Mouse (Mus musculus): ENCODE measurements around the gene Gm20388.

Gene Gm20388

DNA sequence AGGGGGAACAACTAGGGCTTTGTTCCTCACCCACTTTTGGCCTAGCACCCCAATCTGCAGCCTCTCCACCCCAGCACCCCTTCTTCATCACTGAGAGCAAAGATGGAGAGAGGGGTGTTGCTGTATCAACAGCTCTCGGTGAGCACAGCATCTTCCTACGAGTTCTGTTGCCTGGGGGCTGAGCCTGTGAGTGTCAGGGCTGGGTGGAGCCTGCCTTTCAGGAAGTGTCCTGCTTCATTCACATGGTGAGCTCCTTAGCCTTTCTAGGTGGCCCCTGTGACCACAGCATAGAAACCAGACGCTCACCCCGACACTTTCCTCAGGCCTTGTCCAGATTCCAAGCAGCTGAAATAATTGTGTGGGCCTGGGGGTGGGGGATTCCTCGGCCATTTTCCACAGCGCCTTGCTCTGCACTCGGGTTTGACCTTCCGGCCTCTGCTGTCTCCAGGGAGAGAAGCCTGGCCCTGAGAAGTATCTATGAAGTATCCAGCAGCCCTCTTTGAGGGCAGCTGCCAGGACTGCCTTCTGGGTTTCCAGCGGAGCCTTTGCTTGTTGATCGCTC, 2244.5 kb downstream of the Gm20388 start:
- DNase-seq (ENCODE audit: low spot score) = no peak

DNA sequence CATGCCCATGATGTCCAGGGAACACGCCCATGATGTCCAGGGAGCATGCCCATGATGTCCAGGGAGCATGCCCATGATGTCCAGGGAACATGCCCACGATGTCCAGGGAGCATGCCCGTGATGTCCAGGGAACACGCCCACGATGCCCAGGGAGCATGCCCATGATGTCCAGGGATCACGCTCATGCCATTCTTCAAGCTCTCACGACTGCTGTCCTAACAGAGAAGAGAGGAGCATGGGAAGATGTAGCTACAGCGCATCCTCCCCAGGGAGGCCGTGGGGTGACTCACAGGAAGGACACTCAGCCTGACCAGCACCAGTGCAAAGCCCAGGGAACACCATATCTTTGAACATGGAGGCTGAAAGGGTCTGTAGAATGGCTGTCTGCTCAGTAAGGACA, 2245.3 kb downstream of the Gm20388 start:
- no peak for DNase-seq (ENCODE audit: low spot score)

DNA sequence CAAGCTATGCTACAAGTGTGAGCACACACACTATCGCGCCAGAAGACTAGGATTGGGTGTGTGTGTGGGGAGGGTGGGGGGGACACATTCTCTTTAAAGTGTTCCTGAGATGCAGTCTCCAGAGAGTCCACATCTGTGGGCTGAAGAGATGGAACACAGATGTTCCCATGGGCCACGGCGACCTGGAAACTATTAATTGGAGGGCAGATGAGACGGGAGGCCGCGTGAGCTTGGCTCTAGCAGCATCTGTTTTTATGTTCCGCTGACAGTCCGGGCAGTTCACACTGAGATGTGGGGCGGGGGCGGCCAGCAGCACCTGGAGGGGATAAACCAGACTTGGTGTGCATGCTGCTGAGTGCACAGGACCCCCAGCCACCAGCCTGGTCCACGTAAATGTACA, 2247.0 kb downstream of the Gm20388 start:
- DNase-seq (ENCODE audit: low spot score) = no peak

DNA sequence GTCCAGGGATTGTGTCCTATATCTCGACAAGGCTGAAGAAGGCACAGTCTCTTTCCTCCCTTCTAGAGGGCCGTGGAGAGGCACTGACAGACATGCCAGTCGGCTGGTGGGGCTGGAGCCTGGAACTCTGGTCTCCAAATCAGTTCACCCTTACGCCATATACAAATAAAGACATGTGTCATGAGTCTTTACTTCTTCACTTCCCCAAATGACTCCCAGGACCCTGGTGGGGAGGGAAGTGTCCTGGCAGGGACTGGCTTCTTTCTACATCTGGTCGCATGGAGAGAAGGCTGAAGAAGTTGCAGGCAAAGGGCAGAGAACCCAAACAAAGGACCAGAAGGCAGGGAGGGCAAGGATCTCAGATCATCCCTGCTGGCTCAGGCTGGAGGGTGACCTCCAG, 2249.5 kb downstream of the Gm20388 start:
- DNase-seq (ENCODE audit: low spot score) = no peak

DNA sequence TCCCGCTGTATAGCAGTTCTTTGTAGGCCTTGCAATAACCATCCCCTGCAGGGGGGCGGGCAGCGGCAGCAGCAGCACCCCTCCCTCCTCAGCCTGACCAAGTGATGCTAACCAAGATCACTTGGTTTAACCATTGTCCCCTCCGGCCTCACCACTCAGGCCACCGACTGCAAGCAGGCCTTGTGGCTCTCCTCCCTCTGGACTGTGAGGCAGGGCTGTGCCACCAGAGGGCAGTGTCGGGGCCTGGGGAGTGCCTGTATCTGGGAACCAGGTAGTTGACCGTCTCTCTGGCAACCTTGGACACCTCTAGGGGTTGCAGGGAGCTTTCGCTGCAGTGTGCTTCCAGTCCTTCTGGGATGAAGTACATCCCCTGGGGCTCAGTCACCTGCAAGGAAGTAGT, 2252.4 kb downstream of the Gm20388 start:
- peak; percentile 18 for DNase-seq (ENCODE audit: low spot score)

DNA sequence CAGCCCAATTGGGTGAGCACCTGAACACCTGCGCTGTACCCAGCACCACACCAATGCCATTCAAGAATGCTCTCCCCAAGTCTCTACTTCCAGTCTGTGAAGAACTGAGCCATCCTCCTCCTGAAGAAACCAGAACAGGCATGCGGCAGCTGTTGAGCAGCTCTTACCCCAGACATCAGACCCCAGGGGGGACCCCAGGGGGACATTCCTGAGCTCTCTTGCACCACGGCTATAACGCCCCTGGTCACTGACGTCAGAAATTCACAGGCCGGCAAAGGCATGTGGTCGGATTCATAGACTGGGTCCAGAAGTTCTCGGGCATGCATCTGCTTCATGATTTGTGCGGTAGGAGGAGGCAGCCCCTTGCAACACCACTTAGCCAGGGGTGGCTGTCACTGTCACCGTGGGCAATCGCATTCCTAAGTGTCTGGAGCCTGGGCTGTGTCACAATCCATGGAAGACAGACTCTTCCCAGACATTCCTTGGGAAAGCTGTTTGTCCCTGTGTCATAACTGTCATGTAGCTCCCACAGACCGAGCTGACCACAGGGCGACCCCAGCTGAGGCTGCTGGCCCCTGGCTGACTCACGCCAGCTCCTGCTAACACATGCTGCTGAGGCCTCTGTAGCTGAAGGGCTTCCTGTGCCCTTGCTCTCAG, 2256.7 kb downstream of the Gm20388 start:
- no peak for DNase-seq (ENCODE audit: low spot score)

DNA sequence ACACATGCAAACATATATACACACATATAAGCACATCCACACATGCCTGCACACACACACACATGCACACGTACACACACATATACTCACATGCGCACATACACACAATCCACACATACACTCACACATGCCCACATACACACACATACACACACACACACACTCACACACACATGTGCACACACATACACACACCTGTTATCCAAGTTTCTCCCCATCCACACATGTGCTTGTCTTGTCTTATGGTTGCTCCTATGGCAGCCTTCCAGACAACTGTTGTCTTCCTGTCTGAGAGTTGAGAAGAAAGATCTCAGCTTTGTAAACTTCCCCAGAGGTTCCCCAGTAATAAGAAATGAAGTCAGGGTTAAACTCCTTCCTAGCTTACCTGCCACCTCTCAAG, 2258.8 kb downstream of the Gm20388 start:
- DNase-seq (ENCODE audit: low spot score) = no peak

DNA sequence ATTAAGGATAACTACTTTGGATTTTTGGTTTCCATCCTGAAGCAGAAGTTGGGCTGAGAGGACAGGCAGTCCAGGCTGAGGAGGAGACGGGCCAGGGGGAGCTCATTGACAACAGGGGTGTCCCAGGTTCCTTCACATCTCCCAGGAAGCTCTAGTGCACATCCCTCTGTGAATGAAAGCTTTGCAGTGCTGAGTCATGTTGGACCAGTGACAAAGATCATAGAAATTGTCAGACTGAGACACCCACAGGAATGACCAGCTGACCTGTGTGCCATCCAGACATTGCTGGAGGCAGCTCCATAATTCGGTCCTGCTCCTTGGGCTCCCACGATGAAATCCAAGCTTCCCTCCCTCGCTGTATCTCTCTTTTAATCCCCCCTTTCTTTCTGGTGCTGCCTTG, 2261.2 kb downstream of the Gm20388 start:
- DNase-seq (ENCODE audit: low spot score) = no peak

DNA sequence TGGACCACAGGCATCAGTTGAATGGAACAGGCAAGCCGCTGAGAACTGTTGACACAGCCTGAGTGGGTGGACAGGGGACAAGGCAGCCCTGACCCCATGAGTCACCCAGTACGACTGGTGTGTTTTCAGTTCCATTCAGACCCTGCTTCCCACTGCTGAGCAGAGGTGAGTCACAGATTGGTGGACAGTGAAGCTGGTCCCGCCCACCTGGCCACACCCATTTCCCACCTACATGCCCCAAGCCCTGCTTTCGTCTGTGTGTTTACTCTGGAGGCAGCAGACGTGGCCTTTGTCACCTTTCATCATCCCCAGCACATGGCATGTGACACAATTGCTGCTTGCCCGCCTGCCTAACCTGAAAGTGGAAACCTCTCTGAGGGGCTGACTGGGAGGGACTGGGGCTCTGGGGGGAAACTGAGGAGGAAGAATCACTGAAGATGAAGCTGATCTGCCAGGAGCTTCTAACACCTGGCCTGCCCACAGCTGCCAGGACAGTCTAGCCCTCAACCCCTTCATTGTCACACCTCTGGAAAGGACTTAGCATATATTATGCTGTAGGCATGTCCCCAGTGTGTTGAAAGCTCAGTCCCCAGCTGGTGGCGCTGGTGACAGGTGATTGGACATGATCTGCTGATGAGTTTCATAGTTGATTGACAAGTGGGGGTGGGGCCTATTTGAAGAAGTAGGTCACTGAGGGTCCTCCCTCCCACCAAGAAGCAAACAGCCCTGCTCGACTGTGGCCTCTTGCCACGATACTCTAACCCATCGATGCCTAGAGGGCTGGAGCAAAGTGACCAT, 2263.7 kb downstream of the Gm20388 start:
- no peak for DNase-seq (ENCODE audit: low spot score)

DNA sequence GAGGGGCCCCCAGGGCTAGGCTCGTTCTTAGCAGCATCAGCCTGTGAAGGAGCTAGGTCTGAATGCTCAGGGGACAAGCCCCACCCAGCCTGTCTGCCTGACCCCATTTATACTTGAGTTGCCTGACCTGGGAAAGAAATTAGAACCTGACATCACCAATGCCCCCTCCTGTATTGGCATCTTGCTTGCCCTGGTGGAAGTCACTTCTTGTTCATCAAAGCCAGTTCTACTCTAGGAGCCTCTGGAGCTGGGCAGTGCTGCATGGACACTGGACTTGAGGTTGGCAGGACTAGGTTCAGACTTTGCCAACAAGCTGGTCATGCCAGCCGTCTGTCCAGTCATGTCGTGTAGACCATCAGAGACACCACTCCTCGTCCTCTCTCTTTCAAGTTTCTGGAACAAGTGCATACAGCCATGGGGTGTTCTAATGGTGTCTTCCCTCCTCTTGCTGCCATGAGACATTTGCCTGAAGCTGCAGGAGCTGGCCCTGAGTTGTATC, 2267.8 kb downstream of the Gm20388 start:
- DNase-seq (ENCODE audit: low spot score) = no peak

DNA sequence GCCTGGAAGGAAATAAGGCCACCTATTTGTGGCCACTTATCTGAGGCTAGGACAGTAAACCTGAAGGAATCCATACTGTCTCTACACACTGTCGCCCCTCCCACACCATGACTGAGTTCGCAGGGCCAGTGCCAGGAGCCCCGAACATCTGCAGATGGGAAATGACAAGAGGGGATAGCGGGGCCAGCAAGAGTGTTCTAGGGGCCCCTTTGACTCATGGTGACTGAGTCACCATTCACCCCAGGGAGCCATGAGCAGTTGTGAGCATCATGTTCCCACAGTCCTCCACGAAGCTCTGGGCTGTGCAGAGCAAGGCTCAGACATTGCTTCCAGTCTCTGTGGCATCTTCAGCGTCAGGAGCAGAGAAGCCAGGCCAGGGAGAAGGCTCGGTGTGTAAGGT, 2268.7 kb downstream of the Gm20388 start:
- DNase-seq (ENCODE audit: low spot score) = no peak

DNA sequence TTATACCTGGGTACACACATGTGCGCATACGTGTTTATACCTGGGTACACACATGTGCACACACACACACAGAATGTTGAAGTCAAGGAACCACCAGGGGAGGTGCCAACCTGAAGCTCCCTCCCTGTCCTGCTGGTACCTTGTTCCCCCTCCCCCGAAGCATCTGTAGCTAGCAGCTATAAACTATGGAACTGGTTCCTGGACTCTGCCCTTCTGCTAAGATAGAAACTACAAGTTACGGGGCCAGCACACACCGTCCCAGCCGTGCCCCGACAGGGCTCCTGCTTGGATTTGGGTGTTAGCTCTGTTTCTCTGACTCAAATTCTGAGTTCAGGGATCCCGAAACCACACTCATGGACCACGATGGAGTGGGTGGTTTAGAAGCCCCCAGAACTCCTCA, 2269.5 kb downstream of the Gm20388 start:
- no peak for DNase-seq (ENCODE audit: low spot score)

DNA sequence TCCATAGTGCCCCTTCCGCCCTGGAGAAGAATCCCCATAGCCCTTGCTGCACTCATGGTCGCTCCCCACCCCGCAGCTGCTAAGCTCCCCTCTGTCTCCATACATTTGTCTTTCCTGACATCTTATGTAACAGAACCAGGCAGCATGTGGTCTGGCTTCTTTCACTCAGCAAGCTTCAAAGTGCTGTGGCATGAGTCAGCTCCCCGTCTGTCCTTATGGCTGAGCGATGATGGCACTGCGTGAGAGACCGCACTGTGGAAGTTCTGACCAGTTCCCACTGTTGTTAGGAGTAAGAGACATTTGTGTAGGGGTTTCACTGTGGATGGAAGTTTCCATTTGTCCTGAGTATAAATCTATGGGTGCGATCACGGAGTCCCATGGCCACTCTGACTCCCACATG, 2270.8 kb downstream of the Gm20388 start:
- DNase-seq (ENCODE audit: low spot score) = no peak

DNA sequence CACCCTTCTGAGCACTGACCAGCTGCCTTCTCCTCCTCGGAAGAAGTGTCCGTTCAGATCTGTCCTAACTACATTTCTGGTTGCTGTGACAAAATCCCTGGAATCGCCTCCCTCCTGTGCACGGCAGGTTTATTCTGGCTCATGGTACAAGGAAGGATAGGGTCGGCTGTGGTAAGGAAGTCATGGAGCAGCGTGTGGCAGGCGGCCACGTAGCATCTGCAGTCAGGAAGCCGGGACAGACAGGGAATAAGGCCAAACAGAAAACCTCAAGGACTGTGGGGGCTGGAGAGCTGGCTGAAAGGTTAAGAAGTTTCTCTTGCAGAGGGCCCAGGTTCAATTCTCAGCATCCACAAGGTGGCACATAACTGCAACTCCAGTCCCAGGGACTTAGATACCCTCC, 2271.3 kb downstream of the Gm20388 start:
- DNase-seq (ENCODE audit: low spot score) = no peak

DNA sequence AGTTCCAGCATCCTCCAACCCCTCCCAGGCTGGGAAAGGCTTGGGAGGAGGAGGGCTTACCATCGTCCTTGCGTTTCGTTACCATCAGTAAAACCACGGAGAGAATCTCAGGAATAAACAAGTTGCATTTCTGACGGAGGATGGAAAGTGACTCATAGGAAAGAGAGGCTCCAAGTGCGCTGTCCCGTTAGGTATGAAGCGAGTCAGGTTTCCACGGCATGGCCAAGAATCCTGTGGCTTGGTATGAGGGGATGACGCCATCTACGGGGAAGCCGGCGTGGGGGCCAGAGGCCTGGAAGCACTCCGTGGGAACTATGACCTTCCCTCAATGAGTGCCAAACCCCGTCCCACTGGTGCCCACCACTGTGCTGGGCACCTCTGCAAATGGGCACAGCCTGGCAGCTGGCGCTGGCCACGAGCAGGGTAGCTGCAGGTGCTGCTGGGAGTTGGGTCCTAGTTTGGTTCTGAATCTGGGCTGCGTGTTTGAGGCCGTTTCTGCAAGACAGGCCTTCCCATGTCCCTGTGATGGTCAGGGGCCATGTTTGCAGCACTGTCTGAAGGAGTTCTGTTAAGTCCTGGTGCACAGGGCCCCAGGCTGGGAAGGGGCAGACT, 2275.8 kb downstream of the Gm20388 start:
- no peak for DNase-seq (ENCODE audit: low spot score)

DNA sequence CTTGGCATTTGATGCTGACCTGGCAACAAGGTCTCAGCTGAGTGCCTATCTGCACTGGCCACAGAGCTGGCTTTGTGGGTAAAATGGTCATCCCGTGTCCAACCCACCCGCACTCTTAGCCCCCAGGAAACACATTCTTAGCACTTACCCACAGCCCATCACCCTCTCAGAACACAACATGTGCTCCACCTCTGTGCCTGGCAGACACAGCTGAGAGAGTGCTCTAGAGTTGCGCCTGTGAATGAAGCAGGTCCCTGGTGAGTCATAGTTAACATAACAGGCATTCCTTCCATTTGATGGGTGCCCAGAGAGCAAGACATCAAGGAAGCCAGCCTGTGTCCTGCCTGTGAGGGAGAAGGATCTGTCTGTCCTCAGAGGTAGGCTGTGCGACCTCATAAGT, 2276.6 kb downstream of the Gm20388 start:
- no peak for DNase-seq (ENCODE audit: low spot score)

DNA sequence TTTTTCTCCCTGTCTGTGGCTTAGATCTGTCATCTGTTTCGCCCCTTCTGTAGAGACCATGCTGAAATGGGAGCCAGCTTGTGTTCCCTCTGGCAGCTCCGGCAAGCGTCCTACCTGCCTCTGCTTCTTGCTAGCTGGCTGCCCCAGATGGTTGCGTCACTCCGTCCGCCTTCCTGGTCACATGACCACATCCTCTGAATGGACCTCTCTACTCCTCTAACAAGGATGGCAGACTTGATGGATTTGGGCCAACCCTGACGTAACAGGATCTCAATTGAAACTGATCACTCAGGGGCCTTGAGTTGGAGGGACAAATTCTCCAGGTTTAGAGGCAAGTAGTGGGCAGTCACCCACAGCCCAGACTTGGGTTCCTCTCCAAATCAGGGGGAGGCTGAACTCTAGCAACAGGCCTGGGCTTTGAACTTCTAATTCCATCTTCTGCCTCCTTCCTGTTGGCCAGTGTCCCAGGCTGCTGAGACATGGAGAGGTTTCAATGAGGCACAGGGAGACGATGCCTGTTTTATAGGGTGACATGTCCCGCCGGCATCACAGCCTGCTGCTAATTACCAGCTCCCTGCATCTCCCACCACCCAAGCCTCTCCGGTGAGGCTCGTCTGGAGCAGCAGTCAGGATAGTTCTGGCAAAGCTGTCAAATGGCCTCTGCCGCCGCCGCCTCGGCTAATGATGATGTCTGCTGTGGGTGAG, 2279.9 kb downstream of the Gm20388 start:
- DNase-seq (ENCODE audit: low spot score) = no peak

DNA sequence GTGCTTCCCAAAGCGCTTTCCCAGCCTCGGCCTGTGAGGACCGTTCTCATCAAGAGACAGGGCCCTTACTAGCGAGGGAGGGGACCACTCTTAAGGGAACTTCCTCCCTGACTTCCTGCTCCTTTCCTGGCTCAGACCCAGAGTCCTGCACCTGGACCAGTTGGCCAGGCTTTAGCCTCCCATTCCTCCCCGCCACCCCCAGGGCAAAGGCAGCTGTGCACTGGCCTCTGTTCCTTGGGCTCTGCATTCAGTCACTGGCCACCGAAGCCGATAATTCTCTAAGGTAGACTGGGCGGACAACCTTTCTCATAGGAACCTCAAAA, 2280.4 kb downstream of the Gm20388 start:
- no peak for DNase-seq (ENCODE audit: low spot score)

DNA sequence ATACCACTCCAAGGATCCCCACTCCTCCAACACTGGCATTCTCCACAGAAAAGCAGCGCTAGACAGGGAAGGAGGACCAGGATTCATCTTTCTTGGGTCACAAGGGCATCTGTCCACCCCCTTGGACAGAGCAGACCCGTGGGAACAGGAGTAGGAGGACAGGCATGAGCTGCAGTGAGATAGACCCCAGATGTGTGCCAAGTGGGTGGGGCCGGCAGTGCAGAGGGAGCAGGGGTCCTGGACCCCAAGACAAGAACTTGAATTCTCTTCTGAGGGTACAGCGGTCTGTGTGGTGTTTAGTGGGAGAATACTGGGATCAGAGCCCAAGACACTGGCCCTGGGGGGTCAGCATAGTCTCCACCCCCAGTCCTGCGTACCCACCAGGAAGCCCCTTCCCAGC, 2282.1 kb downstream of the Gm20388 start:
- DNase-seq (ENCODE audit: low spot score) = no peak

DNA sequence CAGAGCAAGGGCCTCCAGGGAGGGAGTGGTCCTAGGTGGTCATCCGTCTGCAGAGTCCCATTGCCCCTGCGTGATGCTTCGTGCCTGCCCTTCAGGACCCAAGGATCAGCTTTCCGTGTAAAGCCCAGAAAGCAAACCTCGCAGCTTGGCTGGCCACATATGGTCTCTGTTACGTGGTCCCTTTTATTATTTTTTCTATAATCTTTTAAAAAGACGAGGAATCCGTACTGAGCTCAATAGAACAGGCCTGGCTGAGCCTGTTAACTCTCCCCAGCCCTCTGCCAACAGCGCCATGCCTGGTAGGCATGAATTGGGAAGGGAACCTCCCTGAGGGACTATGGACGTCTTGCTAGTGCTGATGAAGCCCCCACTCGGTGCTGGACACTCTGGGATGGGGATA, 2282.9 kb downstream of the Gm20388 start:
- DNase-seq (ENCODE audit: low spot score) = no peak

DNA sequence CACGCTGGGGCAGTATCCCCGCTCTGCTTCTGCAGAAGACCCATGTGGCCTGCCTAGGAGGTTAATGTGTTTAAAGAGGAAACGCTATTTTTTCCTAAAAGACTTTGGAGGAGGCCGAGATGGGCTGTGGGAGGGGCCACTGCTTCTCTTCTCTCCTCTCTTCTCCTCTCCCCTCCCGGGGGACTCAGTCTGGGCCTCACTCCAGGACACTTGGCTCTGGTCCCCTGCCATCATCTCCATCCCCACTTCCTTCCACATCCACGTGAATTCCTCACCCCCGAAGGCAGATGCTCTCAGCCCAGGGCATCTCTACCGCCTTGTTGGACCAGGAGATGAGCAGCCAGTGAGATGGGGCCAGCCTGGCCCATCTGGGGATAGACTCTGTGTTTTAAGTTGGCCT, 2283.8 kb downstream of the Gm20388 start:
- no peak for DNase-seq (ENCODE audit: low spot score)

DNA sequence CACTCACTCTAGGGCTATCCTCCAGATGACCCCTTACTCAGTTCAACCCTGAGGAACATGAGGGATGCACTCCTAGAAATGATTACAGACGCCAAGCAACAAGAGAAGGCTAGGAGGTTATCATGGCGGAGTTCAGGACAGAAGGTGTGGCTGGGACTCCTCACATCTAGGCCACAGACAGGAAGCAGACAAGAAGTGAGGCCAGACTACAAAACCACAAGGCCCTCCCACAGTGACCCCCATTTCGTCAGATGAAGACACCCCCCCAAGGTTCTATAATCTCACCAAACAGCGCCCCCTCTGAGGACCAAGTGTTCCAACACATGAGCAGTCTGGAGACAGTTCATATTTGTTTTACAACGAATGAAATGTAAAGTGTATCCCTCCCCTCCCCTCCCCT, 2286.7 kb downstream of the Gm20388 start:
- DNase-seq (ENCODE audit: low spot score) = no peak

All from T-cell, adult 2 months (primary cell).